Mouse (Mus musculus) cerebellum, postnatal 25 days (tissue): ENCODE data around the gene Msi2.

Experiments used
- DNase-seq, 2 experiments: peaks; one replicate each; pipeline ENCODE4 v3.0.0; 2021; ENCODE audit warnings: mixed read lengths in 2 of 2

Msi2 gene

DNA sequence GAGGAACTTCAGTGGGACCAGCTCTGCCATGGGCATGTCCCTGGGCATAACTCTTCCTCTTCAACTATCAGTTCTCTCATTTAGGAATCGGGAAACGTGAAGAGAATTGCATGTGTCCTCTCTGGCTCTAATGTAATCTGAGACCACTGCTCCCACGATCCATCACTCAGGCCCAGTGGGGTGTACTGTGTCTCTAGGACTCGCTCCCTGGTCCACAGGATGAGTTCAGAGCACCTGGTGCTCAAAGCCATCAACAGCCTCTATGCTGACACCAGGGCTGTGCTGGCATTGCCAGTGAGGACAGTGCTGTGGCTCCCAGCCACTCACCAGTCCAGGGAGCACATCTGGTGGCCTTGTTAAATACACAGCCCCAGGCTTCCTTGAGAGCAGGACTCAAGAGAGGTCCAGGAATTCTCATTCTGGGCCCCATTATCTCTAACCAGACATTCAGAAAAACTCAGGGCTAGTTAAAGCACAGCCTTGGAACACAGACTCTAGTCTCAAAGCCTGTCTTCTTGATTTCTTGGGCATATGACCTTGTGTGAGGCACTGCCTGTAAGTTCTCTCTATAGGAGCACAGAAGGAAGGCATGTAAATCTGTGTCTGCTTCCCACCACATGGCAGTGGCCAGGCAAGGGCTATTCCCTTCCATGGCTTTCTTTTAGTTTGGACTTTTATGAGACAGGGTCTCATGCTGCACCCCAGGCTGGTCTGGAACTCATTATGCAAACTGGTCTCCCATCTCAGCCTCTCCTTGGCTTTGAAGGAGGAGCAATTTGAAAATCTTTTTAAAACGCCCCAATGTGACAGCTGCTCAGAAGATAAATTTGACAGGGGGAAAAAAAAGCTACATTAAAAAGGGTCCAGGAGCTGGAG, 211.5 kb downstream of the Msi2 start:
- DNase-seq: no peak

DNA sequence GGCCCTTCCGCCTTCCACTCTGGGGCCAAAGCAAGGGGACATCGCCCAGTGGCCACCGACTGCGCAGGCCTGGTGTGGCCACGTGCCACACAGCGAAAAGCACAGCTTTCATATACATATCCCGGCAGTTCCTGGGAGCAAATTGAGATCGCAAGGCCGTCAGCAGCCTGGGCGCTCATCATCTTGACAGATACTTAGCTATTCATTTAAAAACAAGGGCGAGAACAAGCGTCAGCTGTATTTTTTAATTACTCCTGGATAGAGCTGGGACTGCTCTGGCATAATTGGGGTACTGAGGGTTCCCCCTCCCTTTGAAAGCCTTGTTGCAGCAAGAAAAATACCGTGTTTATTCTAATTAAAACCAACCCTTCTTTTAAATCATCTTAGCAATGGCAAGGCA, 212.2 kb downstream of the Msi2 start:
- no peak for DNase-seq

DNA sequence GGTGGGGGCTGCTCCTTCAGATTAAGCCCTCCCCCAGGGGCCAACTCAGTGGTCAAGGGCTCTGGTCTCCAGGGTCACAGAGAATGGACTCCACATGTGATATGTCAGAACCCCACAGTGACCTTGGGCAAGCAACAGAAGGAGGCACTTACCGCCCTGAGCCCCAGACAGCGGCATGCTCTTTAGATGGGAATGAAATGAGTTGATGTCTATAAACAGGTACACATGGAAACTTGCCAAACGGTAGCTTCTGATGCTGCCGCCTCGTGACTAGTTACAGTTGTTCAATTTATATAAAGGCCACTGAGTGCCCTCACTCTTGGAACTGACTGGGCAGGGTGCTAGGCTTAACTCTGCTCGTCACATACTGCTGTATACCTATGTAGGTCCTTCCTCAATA, 215.7 kb downstream of the Msi2 start:
- no peak for DNase-seq

DNA sequence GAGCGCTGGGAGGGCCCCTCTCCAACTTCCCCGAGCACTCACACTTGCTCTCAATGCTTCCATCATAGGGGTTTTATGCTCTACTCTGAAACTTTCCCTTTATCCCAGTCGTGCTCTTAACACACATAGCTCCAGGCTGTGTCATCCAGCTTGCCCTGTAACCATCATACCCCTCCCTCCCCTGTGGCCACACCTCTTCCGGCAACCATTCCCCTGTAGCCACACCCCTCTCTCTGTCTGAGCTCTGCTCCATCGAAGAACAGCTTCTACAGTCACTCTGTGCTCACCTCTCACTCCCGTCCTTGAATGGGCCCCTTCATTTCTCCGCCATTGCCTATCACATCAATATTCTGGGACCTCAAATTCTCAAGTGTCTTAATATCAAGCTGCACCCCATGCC, 219.8 kb downstream of the Msi2 start:
- no peak for DNase-seq

DNA sequence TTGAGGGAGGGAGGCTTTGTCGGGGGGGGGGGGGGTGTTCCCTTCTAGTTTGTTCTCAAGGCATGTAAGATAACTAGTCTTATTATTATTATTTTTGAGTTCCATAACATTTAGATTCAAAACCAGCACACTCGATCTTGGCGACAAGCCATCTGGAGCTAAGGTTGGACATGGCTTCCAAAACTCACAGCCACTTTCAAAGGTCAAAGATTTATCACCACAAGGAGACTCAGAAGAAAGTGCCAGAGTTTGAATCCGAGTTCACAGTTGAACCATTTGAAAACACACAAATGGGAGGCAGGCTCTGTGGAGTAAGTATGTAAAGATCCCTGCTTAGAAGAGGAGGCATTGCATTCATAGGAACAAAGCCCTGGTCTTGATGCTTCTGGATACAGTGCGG, 221.9 kb downstream of the Msi2 start:
- peak in 1 of 2 experiments; percentile 31 for DNase-seq

DNA sequence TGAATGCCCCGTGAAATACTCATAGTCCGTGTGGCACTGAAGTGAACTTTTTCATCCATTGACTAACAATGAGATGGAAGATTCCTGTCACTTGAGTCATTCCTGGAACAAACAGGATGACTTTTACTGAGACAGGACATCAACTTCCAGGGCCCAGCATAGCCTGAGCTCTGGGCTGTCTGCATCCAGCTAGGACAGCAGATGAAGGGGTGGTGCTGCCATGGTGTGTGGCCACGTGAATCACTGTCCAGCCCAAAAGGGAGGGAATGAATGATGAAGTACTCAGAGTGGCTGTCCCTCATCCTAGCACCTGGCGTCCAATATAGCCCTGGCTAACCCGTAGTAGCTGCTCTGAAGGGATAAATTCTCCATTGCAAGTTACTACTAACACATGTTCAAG, 222.6 kb downstream of the Msi2 start:
- DNase-seq: no peak

DNA sequence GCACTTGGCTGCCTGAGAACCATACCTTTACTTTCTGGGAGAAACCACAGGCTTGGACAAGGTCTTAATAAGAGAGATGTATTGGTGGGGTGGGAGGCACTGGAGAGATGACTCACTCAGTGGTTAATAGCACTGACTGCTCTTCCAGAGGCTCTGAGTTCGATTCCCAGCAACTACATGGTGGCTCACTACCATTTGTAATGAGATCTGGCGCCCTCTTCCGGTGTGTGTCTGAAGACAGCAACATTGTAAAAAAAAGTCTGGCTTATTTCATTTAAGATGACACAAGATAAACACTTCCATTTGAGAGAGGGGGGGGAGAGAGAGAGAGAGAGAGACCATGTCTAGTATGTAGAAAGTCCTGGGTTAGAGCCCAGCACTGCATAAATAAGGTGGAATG, 223.3 kb downstream of the Msi2 start:
- no peak for DNase-seq

DNA sequence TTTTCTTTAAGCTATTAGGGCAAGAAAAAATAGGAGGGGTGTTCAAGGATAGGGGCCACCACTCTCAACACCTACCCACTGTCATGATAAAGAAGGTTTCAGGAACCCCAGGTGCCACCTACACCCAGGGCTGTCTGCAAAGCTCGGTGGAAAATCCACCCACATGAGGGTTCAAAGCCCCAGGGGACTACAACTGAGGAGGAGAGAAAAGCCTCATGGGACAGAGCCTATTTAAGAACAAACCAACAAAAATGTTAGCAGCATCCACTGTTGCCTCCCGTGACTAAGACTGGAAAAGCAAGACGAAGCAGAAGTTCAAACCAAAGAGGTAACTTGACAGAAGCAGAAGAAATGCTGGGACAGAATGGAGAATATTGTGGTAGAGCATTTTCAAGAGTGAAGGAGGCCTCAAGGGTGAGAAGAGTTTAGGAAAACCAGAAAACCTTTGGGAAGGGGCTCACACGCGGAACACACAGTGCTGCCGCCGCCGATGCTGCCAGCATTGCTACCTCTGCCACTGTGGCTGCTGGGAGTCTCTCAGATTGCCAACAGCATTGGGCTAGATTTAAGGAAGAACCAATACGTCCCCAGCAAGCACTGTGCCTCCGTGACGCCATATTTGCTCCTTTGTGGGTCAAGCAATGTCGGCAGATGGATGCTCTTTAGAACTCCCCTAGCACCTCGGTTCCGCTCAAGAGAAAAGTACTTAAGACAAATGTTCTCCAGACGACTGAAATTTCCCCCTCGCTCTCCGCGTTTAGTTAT, 224.3 kb downstream of the Msi2 start:
- no peak for DNase-seq

DNA sequence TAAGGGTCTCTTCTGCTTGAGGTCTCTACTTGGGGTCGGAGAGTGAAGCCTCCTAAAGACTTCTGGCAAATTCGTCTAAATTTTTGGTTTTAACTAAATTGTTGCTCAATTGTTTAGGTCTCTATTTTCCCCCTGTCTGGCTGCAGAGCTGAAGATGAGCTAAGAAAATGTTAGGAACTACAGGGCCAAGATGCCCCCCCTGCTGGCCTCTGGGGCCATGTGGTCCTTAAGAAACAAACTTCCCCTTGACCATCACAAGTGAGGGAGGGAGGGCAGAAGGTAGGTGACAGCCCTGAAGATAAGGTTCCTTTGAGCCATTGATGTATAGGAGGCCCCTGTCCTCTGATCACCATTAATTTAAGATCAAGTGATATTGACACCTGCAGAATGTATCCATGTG, 225.7 kb downstream of the Msi2 start:
- no peak for DNase-seq

DNA sequence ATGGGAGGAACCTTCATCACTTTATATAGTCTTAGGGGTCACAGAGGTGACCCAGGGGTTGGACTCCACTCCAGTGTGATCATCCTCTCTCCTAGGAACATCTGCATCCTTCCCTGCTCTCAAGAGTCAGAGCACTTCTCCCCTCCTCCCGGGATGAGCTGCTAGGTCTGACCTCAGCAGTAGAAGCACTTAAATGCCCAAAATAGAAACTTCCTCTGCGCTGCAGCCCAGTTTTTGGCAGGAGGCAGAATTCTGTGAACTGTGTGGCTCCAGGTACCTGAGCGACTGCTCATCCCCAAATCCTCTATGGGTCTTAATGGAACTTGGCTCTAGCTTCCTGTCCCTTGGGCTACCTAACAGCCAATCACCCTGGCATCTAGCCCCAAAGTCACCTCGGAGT, 228.3 kb downstream of the Msi2 start:
- DNase-seq: peak; percentile 48

DNA sequence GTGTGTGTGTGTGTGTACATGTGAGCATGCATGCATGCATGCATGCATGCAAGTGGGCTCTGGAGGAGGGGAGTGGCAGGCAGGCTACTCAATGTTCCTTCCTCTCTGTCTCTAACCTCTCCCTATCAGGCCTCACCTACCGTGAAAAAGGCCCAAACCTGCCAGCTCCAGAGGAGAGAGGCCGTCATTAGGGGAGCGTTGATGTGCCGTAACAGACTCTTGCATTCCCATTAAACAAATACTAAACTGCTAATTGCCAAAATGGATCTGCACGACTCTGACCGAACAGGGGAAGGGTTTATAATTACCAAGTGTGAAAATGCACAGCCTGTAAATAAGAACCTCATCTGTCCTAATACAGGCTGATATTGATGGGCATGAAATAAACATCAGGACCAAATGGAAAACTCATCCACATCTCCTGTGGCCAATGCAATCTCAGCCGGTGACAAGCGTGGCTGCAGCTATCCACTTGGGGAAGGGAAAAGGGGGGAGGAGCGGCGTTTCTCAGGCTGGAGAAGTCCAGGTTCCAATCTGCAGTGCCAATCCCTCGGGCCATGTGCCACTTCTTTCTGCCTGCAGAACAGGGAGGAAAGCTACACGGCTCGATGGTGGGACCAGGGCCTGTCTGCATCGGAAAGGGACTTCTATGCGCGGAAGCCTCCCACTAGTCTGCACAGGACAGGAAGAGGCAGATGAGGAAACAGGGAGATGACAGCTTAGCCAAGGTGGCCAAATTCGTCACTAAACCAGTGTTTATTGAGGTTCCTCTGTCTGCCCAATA, 229.2 kb downstream of the Msi2 start:
- peak; percentile 71 to 81 for DNase-seq

DNA sequence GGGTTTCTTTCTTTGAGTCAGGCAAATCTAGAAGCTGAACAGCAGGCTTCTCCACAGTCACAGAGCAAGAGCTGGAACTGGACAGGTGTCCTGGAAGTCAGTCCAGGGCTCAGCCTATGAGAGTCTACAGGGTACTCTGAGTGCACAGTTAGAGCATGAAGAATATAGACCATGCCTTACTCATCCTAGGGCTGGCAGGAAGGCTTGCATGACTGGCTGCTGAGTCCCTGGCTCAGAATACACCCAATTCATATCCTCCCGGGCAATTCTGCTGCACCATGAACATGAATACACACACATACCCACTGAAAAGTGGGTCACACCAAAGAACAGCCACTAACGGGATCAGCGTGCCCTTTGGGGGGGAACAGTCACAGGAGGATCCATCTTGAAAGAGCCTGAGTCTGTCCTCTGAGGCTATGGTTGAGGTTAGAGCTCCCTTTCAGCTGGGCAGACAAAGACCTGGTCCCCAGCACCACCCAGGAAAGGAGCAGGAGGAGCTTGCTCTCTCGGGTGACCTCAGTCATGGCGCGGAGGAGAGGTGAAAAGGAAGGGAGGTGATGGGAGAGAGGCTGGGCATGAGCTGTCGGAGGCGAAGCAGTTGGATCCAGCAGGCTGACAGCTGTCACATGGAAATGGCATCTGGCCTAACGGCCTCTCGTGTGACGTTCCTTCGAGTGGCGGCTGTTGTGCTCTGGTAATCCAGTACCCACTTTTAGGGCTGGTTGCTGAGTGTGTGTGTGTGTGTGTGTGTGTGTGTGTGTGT, 230.0 kb downstream of the Msi2 start:
- peak; percentile 46 to 52 for DNase-seq

DNA sequence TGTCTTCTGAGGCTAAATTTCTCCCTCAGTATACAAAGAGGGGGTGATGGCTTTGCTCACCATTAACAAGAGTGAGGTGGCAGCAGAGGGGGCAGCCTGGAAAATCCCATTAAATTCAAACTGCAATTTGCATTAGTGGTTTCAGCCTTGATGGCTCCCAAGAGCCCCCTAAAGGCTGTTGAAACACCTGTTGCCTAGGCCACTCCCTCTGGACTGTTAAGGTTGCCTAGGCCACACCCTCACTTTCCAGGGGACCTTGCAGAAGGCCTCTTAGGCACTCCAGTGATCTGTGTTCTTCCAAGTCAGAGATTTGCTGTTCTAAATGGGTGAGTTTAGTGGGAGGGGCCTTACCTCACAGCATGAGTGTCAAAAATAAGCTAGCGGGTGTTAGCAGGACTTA, 232.3 kb downstream of the Msi2 start:
- DNase-seq: no peak

DNA sequence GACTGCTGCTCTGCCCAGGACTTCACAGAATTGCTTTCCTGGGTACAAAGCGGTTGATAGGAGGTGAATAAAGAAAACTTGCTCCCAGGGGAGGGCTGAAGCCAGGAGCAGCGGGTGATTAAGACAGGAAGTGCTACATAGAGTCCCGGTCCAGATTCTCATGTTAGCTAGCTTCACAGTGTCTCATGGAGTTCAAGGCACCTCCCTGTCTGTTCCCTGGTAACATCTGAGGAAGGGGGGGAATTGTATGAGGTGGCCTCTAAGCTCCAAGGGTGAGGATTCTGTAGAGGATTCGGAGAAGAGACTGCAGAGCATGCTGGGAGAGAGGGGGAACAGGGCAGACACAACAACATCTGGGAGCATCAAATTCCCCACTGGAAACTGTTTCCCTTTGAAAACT, 233.2 kb downstream of the Msi2 start:
- DNase-seq: no peak

DNA sequence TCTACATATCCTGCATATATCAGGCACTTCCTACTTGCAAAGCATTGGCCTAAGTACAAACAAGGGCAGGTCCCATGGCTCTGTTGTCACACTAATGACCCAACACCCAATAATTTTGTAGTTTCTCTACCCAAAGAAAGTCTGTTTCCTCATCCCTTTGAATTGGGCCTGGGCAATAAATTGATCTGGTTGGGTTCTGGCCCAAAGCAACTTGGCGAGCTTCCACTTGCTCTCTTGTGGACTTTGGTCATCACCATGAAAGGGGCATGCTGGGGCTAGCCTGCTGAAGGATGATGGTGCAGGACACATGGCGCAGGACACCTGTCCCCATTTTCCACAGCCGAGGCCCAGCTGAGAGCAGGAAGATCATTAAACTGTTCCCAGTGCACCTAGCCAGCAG, 234.3 kb downstream of the Msi2 start:
- no peak for DNase-seq

DNA sequence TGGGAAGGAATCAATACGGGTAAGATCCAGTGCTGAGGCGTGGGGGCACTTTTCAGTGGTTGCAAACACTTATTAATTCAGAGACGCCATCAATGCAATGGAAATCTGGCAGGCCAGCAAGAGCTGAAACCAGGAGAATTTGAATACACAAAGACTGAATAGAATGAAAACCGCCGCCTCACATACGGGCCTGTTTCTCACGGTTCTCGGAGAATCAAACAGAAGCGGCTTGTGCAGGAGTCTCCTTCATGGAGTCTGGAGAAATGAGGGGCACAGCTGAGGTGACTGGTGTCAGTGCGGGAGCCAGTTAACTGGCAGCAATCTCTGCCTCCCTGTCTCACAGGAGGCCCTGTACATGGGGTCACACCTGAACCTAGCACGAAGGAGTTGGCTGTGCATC, 235.7 kb downstream of the Msi2 start:
- peak; percentile 23 to 29 for DNase-seq

DNA sequence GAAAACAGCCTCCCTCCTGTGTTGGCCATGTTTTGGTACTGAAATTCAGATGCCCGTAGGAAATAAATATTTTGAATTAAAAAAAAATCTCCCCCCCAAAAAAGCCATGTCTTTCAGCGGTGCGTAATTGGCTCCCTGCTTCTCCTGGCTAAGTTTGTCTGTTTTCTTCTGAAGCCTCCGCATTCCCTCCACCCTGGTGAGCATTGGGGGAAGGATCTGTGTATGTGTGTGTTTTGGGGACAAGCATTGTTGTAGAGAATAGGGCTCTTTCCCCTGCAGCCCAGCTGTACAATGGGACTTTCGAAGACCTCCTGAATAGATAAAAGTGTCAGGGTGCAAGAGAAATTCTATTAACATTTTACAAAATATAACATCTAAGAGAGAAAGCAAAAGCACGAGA, 236.1 kb downstream of the Msi2 start:
- no peak for DNase-seq

DNA sequence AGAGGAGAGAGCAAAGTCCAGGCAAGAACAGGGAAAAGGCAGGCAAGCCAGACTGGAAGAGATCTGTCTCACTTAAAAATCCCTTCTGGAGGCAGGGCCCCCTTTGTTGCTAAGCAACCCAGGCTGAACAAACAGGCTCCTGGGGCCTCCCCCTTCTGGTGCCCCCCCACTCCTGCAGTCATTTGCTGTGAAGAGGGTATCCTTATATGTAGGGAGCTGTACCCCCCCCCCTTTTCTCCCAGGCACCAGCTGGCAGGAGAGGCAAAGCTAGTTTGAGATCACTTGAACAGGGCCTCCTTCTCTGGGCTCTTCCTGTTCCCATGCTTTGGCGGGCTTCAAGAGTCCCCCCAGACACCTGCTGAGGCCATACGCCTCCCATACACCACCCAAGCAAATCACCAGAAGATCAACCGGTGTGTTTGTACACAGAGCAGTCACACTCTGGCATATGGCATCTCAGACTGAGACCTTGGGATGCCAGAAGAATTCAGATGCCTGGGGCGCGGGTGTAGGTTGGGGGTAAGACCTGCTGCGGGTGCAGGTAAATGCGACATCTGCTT, 236.6 kb downstream of the Msi2 start:
- DNase-seq: peak; percentile 70 to 71

DNA sequence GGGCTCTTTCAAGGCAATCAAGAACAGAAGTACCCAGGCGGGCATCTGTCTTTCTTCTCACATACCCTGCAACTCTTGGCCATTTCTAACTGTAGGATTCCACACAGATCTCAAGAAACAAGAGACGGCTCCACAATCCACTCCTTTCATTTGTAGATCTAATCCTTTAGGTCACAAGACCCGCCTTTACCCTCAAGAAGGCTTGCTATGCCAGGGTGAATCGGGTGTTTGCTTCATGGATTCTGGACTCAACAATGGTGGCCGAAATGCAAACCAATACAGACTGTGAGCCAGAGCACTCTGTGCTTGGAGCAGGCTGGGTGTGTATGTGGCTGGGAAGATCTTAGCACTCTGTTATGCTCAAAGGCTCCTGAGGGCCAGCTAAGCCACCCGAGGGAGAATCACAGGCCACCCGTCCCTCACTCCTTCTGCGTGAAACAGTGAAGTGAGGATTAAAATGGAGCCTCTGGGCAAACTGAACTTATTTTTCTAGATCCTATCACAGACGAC, 237.2 kb downstream of the Msi2 start:
- DNase-seq: no peak

DNA sequence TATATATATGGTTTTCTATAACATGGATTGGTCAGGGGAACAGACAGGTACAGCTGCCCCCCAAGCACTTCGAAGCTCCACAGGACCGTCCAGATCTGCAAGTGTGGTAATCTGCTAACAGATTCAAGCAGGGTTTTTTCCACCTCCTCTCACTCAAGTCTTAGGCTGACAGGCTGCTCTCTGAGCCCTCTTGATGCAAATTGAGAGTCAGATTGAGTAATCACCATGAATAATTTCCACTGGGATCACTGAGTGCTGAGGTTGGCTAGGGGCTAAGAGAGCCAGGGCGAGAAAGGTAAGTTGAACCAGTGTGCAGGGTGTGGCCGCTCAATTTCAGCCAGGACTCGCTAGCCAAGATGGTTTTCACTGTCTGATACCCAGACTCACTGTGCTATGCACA, 238.8 kb downstream of the Msi2 start:
- DNase-seq: no peak

DNA sequence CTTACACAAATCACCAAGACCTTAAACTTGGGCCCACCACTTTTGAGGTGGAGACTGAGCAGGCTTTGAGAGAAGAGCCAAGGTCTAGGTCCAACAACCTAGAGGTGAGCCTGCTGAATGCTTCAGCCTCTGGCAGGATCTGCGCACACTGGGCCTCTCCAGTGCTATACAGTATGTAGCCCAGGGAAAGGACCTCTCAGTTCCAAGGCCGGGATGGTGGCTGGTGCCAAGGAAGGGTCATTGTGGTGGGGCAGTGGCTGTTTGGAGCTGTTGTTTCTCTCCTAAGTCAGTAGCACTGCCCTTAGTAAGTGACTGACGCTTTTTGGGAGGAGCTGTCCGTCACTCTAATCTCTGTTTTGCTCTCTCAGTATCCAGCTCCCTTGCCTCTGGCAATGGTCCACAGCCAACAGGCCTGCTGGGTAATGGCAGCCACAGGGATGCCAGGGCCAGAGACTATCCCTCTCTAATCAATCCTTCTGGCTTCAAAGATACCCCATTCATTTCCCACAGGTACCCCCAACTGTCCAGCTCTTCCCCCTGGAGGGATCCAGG, 243.3 kb downstream of the Msi2 start:
- DNase-seq: peak; percentile 36 to 56

DNA sequence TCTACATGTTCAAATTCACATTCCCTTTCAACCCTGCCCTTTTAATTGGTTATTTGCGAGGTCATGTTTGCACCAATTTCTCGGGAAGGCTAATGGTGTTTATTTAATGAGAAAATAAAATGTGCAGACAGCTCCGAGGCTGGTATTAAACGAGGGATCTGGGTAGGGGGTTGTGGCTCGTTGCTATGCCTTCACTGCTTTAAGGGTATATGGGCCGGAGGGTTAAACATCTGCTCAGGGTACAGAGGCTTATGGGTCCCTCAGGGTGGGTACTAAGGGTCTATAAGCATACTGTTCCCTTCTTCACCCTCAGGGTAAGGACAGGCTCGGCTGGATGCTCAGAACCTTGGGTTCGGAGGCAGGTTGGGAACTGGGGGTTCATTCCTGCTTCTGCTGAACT, 245.6 kb downstream of the Msi2 start:
- no peak for DNase-seq
